Mouse (Mus musculus) forelimb bud, embryonic 11.5 days (tissue): ENCODE data around the gene Map3k11.
A peak's percentile ranks its signal among the peaks of the same experiment; 100 is the strongest.

Experiments
- DNase-seq: peaks from one replicate; pipeline ENCODE4 v3.0.0-alpha.2; 2012; ENCODE audit warnings: low read depth, low spot score

Gene Map3k11

GRCm38 (mm10) chr19:5710068-5710467 lies 21.5 kb downstream of the Map3k11 start:
- no peak for DNase-seq

GRCm38 (mm10) chr19:5710581-5710980 lies 22.0 kb downstream of the Map3k11 start:
- no peak for DNase-seq

- peak; percentile 63 for DNase-seq
Measured at GRCm38 (mm10) chr19:5711218-5711617, 22.7 kb downstream of the Map3k11 start.

- no peak for DNase-seq
Measured at GRCm38 (mm10) chr19:5711907-5712460, 23.4 kb downstream of the Map3k11 start.

GRCm38 (mm10) chr19:5713255-5713654 lies 24.7 kb downstream of the Map3k11 start:
- no peak for DNase-seq

- no peak for DNase-seq
Measured at GRCm38 (mm10) chr19:5713730-5714129, 25.2 kb downstream of the Map3k11 start.

- DNase-seq: no peak
Measured at GRCm38 (mm10) chr19:5715793-5716688, 27.5 kb downstream of the Map3k11 start.

GRCm38 (mm10) chr19:5716955-5717354 lies 28.4 kb downstream of the Map3k11 start:
- no peak for DNase-seq

GRCm38 (mm10) chr19:5721233-5721632 lies 32.7 kb downstream of the Map3k11 start:
- DNase-seq: no peak

GRCm38 (mm10) chr19:5722848-5723425 lies 34.4 kb downstream of the Map3k11 start:
- no peak for DNase-seq

- DNase-seq: no peak
Measured at GRCm38 (mm10) chr19:5723934-5724548, 35.5 kb downstream of the Map3k11 start.

GRCm38 (mm10) chr19:5724549-5724941 lies 36.0 kb downstream of the Map3k11 start:
- DNase-seq: no peak

GRCm38 (mm10) chr19:5725029-5725707 lies 36.6 kb downstream of the Map3k11 start:
- DNase-seq: no peak

GRCm38 (mm10) chr19:5725767-5726515 lies 37.4 kb downstream of the Map3k11 start, which contains the start of gene Ehbp1l1:
Gene Ehbp1l1, minus strand, starts transcription at chr19:5726317.
- DNase-seq: no peak

- no peak for DNase-seq
Measured at GRCm38 (mm10) chr19:5726961-5727578, 38.5 kb downstream of the Map3k11 start.

- DNase-seq: peak; percentile 84
Measured at GRCm38 (mm10) chr19:5727701-5728100, 39.2 kb downstream of the Map3k11 start.

GRCm38 (mm10) chr19:5728631-5729443 lies 40.3 kb downstream of the Map3k11 start:
- DNase-seq: no peak

GRCm38 (mm10) chr19:5729444-5729815 lies 40.9 kb downstream of the Map3k11 start, which contains the start of gene Fam89b:
Gene Fam89b, minus strand, starts transcription at chr19:5729653.
- peak; percentile 84 for DNase-seq
